Mouse (Mus musculus) mouse trophoblast stem cell (cell line): Measurements from ENCODE around the gene Srd5a3.
"Not testable (repeated sequence)": the region's sequence is repeated elsewhere in the genome, so short reads cannot be mapped to it uniquely, and the experiment has no call there.

Experiments used
- in situ Hi-C, 2 experiments: fragments of 300-500 bp; cut with MseI, MboI; formaldehyde crosslinking; loops; 2 replicates in 1 of 2; 3 replicates in 1 of 2; pipeline ENCODE4 v1.15.1; 2025

Gene Srd5a3

DNA sequence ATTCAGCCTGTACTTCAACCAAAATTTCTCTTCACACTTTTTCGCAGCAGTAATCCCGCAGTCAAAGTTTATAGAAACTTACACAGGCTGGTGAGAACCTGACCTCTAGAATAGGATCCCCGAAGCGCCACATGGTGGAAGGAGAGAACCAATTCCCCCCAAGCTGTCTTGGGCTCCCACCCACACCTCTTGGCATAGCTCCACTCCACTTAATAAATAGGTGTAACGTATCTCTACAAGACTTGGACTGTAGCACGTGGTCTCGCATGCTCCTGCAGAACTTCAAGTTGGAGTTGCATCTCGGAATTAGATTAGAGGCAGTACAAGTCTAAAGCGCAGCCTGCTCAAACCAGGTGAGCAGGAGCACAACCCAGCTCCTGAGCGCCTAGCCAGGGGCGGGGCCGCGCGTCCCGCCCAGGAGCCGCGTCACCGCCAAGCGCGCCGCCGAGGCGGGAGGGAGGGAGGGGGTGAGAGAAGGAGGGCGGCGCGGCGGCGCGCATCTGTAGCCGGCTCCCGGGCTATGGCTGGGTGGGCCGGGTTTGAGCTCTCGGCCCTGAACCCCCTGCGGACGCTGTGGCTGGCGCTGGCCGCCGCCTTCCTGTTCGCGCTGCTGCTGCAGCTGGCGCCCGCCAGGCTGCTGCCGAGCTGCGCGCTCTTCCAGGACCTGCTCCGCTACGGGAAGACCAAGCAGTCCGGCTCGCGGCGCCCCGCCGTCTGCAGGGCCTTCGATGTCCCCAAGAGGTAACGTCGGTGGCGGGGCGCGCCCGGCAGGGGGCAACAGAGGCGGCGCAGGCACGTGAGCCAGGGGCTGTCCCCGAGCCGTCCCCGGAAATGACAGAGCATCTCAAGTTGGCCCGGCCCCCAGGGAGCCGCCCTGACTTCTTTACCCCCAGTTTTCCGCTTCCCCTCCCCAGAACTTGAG lies at the start of gene Srd5a3:
TSS of gene Srd5a3 (plus strand) at position 464 of the 922 bp plus-strand sequence.
- in situ Hi-C loops = no loop called here

GRCm38 (mm10) chr5:76103809-76104208 lies 36.3 kb upstream of the Srd5a3 start:
- in situ Hi-C loops = not testable (repeated sequence)

- in situ Hi-C loops = no loop called here
These were observed 32.8 kb upstream of the Srd5a3 start for GRCm38 (mm10) chr5:76107306-76107705.

- in situ Hi-C loops = no loop called here
These were observed 31.6 kb upstream of the Srd5a3 start for GRCm38 (mm10) chr5:76108496-76108895.

- in situ Hi-C loops = loop anchor here (10.0 kb wide), 2 partner anchors 76 to 86 kb away; no protein-coding TSS in a partner anchor
These were observed 28.9 kb upstream of the Srd5a3 start for GRCm38 (mm10) chr5:76111173-76111572.

GRCm38 (mm10) chr5:76112016-76112415 lies 28.1 kb upstream of the Srd5a3 start:
- in situ Hi-C loops = loop anchor here (10.0 kb wide), 2 partner anchors 77 to 87 kb away; no protein-coding TSS in a partner anchor

- in situ Hi-C loops = loop anchor here (10.0 kb wide), 2 partner anchors 81 to 91 kb away; no protein-coding TSS in a partner anchor
These were observed 24.5 kb upstream of the Srd5a3 start for GRCm38 (mm10) chr5:76115436-76116041.

GRCm38 (mm10) chr5:76118441-76118840 lies 21.6 kb upstream of the Srd5a3 start:
- in situ Hi-C loops = loop anchor here (10.0 kb wide), 2 partner anchors 84 to 94 kb away; no protein-coding TSS in a partner anchor

DNA sequence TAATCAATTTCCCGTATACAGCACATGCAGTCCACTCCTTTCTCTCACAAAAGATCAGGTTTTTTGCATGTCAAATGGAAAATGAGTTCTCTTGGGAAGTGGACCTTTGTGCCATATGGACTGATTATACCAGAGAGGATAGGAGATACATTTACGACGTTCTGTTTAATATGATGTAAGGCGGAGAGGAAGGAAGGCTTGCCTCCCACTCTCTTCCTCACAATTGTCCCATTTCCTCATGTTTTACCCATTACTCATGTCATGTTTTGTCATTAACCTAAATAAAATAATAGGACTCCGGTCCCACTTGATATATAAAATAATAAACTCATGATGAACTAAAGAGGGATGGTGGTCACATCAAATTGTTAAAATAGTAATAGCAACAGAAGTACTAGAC lies 19.4 kb upstream of the Srd5a3 start:
- in situ Hi-C loops = no loop called here

DNA sequence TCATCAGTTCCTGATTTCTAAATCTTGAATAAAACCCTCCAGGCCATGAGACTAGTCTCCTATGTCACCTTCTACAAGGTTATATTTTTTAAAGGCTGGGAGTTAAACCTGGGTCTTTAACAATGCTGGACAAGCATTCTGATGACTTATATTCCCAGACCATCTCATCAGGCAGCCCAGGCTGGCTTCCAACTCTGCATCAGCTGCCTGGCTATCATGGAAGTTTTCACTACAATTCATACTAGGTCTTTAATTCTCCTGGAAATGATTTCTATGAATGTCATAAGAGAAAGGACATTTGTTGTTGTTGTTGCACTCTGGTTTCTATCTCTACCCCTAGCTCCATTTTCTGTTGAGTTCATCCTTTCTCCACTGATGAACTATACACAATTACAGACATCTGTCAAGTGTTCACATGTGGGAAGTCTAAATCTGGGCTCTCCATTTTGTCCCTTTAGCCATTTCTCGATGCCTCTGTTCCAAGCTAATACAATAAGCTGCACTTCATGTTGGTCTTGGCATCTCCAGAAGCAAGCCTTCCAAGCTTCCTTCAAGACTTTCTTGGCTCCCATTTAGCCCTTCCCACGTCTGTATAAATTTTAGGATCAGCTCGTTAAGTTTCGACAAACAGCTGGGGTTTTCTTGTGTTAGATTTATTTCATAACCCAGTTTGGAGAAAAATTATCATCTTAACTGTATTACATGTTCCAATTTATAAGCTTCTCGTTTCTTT lies 12.3 kb upstream of the Srd5a3 start:
- in situ Hi-C loops = loop anchor here (5.0 kb wide), 1 partner anchor 260 kb away; no protein-coding TSS in a partner anchor

GRCm38 (mm10) chr5:76130292-76130691 lies 9.8 kb upstream of the Srd5a3 start:
- in situ Hi-C loops = no loop called here

DNA sequence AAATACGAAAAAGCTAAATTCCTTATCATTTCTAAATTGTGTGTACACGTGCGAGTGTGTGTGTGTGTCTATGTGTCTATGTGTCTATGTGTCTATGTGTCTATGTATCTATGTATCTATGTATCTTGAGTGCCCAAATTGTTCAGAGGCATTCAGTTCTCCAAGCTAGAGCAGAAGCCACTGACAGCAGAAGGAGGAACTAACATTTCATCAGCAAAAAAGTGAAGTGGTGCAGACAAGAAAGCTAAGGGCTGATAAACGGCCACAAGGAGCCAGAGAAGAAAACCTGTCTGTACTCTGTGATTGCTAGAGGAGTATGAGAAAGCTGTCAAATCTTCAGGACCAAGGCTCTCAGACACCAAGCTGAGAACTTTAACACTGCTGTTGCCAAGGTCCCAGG lies 8.1 kb upstream of the Srd5a3 start:
- in situ Hi-C loops = no loop called here

DNA sequence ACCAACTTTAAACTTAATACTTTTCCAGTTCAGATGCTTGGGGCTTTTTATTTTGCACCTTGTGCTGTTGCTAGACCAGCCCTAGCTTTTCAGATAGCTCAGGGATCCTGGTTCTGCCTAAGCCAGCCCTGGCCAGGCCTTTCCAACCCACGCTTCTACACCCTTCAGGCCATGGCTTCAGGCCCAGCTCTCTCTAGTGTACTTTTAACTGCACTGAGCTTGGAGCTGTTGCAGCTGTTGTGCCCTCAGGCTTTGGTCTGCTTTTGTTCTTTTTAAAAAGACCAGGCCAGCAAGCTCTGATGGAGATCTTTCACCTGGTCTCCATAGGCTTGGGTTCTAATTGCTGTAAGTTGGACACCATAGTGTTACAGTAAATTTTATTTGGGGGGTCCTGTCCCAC lies 4.4 kb upstream of the Srd5a3 start:
- in situ Hi-C loops = no loop called here

DNA sequence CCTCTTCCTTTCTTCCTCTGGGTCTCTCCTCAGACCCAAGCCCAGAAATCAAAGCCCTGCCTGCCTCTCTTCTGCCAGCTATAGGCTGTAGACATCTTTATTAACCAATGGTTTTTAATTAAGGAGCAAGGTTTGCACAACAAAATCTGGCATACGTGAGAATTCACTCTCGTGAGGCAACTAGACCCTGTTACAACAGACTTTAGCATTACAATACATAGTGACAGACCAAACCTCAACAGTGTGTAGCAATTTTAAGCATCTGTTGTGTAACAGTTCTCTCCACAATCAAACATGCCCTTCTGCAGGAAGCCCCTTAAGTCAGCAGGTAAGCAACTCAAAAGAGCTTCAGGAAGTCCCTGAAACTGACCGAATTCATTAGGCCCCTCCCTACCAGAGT lies 3.8 kb upstream of the Srd5a3 start:
- in situ Hi-C loops = no loop called here

DNA sequence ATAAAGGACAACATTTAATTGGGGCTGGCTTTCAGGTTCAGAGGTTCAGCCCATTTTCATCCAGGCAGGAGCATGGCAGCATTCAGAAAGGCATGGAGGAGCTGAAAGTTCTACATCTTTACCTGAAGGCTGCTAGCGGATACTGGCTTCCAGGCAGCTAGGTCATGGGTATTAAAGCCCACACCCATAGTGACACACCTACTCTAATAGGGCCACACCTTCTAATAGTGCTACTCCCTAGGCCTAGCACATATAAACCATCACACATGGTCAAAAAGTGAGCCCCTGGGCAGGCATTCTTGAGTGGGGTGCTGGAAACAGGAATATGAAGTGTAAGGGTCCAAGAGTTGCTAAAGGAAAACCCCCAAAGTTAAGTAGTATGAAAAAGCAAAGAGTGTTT lies 2.5 kb upstream of the Srd5a3 start:
- in situ Hi-C loops = no loop called here

GRCm38 (mm10) chr5:76138071-76138470 lies 2.0 kb upstream of the Srd5a3 start:
- in situ Hi-C loops = no loop called here

DNA sequence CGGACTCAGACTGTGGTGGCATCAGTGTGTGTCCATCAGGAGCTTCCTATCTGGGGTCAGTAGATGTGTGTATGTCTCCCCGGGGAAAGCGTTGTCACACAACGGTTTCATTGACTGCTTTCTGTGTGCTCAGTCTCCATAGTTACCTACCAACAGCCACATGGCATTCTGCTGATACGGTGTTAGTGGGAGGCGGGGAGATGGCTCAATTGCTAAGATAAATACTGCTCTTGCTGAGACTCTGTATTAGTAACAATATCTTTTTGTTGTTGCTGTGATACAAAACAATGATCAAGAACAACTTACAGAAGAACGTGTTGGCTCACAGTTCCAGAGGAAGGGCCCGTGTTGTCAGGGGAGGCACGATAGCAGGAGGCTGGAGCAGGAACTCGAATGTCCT lies 1.6 kb upstream of the Srd5a3 start:
- in situ Hi-C loops = no loop called here

GRCm38 (mm10) chr5:76139171-76139671 lies 850 bp upstream of the Srd5a3 start:
- in situ Hi-C loops = no loop called here

GRCm38 (mm10) chr5:76140730-76141066 lies 627 bp downstream of the Srd5a3 start:
- in situ Hi-C loops = no loop called here

DNA sequence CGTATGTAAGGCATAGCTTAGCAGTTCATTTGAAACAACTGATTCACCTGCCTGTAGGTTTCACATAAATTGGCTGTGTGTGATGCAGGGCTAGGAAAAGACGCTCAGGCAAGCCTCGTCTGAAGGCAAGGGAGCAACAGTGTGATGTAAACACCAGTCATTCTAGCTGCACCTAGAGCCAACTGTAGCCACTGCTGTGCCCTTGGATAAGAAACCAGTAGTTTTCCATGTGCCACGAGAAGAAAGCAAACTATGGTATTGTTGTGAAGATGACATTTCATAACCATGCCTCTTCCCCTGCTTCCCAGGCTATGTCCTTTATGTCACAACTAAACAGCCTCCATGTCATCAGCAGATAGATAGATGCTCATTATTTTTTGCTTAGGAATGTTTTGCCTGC lies 3.3 kb downstream of the Srd5a3 start:
- in situ Hi-C loops = no loop called here

DNA sequence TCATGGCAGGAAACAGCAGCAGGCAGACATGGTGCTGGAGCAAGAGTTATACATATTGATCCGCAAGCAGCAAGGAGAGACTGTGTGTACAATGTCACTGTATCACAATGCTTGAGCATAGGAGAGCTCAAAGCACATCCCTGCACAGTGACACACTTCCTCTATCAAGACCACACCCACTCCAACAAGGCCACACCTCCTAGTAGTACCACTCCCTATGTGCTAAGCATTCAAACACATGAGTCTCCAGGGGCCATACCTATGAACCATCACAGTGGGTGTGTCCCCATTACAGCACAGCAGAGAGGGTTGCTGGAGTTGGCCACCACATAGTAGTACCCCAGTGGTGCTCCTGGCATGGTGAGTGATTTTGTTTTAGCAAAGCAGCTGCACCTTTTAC lies 6.3 kb downstream of the Srd5a3 start:
- in situ Hi-C loops = no loop called here

DNA sequence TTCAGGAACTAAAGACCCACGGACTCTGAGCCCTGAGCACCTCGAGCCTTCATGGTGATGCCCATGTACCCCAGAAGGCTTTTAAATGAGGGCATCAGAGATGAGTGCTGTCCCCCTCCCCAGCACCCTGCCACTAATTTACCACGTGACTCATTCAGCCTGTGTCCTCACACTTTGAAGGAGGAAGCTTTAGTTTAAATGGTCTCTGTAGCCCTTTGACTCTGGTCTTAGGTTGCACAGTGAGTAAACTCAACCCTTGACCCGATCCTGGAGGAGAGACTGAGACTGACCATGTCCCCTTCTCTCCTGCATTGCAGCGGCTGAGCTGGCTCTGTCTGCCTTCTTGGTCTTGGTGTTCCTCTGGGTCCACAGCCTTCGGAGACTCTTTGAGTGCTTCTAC lies 9.4 kb downstream of the Srd5a3 start:
- in situ Hi-C loops = no loop called here
